In the genomic region with DNA sequence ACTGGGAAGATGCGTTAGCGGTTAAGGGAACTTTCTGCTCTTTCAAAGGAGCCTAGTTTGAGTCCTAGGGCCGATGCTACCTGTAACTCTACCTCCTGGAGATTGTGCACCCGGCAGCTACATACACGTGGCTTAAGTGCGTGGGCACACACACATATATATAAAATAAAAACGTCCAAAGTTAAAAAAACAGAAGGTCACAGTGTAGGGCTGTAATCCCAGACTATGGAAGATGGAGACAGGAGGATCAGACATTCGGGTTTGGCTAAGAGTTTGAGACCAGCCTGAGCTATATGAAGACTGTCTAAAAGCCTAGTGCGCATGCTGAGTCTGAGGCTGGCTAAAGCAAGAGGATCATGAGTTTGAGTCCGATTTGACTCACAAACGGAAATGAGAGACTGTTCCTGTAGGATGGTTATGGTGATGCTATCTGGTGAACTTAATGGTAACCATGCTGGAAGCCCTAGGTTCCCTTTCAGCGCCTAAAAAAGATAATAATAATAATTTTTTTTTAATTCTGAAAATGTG, we compare ENCODE assay signal across 7 mouse cellular contexts. TPM values are rescaled to one million over a fixed set of nuclear protein-coding genes. Genes with fewer than 3 reads are reported as not detected.
DNase-seq lines count a peak whose midpoint lies in the region; ATAC-seq and TF ChIP-seq lines count a peak whose summit lies in the region.

No protein-coding gene starts in this region.

- WGBS in thymus, adult 2 months: 22% methylated on average over 12 of the region's 12 CpGs
- WGBS in forebrain, embryonic 11.5 days: 12% methylated on average over 12 of the region's 12 CpGs
- WGBS in liver, embryonic 13.5 days (ENCODE audit: insufficient replicate concordance): 14% methylated on average over 12 of the region's 12 CpGs

- peak overlapping the region; percentile 21; the same call in 1 of the 2 replicates for H3K27ac ChIP-seq in thymus, adult 2 months (ENCODE audit: control insufficient read depth, insufficient read depth, low read length)
- peak overlapping the region; percentile 89 for H3K27ac ChIP-seq in forebrain, embryonic 11.5 days (ENCODE audit: low read depth, low read length)
- H3K27ac ChIP-seq in liver, embryonic 13.5 days: peak overlapping the region; percentile 90

- no peaks in the 10 kb centered on the region for H3K27me3 ChIP-seq in thymus, adult 2 months (ENCODE audit: control insufficient read depth, insufficient read depth, low read length)
- no peaks in the 10 kb centered on the region for H3K27me3 ChIP-seq in forebrain, embryonic 11.5 days (ENCODE audit: control insufficient read depth, insufficient read depth, low read length)
- H3K27me3 ChIP-seq in liver, embryonic 13.5 days: no peaks in the 10 kb centered on the region

- no peak for TF ChIP-seq POLR2A in thymus, adult 2 months (IDR thresholded peaks at IDR 0.05; ENCODE audit: control insufficient read depth, extremely low read depth, insufficient read depth, low read length, poor library complexity)

- peak overlapping the region; percentile 53 for H3K9ac ChIP-seq in forebrain, embryonic 11.5 days (ENCODE audit: low read length)
- H3K9ac ChIP-seq in liver, embryonic 13.5 days: peak overlapping the region; percentile 73

- peak overlapping the region; percentile 83 for H3K4me2 ChIP-seq in forebrain, embryonic 11.5 days (ENCODE audit: low read depth, low read length, severe bottlenecking)
- H3K4me2 ChIP-seq in liver, embryonic 13.5 days: peak overlapping the region; percentile 93

- peaks cover 6% of the 10 kb centered on the region for H3K4me1 ChIP-seq in thymus, adult 2 months (replicated peaks; ENCODE audit: control insufficient read depth, insufficient read depth, low read length)
- H3K4me1 ChIP-seq in forebrain, embryonic 11.5 days (replicated peaks; ENCODE audit: control insufficient read depth, insufficient read depth, low read length): peaks cover 7% of the 10 kb centered on the region; the same call in 1 of the 2 replicates
- H3K4me1 ChIP-seq in liver, embryonic 13.5 days (replicated peaks): peaks cover 42% of the 10 kb centered on the region

- H3K4me3 ChIP-seq in thymus, adult 2 months (ENCODE audit: control insufficient read depth, insufficient read depth, low read length): peak overlapping the region; percentile 49
- peak overlapping the region; percentile 97 for H3K4me3 ChIP-seq in forebrain, embryonic 11.5 days (ENCODE audit: low read depth, low read length)
- H3K4me3 ChIP-seq in liver, embryonic 13.5 days (replicated peaks): peak overlapping the region; percentile 94

- no peak for DNase-seq in thymus, adult 2 months
- no peak for DNase-seq in thymus, postnatal 25 days
- DNase-seq in forebrain, embryonic 11.5 days (ENCODE audit: low spot score): no peak
- no peak for DNase-seq in liver, embryonic 13.5 days
- no peak for DNase-seq in Muller cell, postnatal 12 days (ENCODE audit: inconsistent ontology term)
- DNase-seq in cerebellum, postnatal 10 days: no peak
- no peak for DNase-seq in adrenal gland, adult 2 months

- ATAC-seq in forebrain, embryonic 11.5 days (replicated peaks; ENCODE audit: low FRiP score): no peak
- ATAC-seq in liver, embryonic 13.5 days (ENCODE audit: low read depth): no peak

- TF ChIP-seq CTCF in thymus, adult 2 months (IDR thresholded peaks at IDR 0.05; ENCODE audit: borderline replicate concordance, control insufficient read depth, extremely low read depth, insufficient read depth, low read length, poor library complexity): no peak

- no peaks in the 10 kb centered on the region for H3K9me3 ChIP-seq in forebrain, embryonic 11.5 days (ENCODE audit: control insufficient read depth, low read length)
- H3K9me3 ChIP-seq in liver, embryonic 13.5 days (replicated peaks): no peaks in the 10 kb centered on the region

- peaks cover 10% of the 10 kb centered on the region for H3K36me3 ChIP-seq in thymus, adult 2 months (ENCODE audit: control insufficient read depth, insufficient read depth, low read length)
- peaks cover 4% of the 10 kb centered on the region; the same call in 1 of the 2 replicates for H3K36me3 ChIP-seq in forebrain, embryonic 11.5 days (ENCODE audit: control insufficient read depth, insufficient read depth, low read length)
- peaks cover 32% of the 10 kb centered on the region for H3K36me3 ChIP-seq in liver, embryonic 13.5 days

RNA-seq across cellular contexts. Expression of a gene that starts 0.7 kb away (rescaled TPM):
- polyA plus RNA-seq in thymus, adult 2 months (2012; rRNA removed): 29.1 and 33.6 TPM in 2 replicates
- 64.9 and 69.6 TPM in 2 replicates for polyA plus RNA-seq in forebrain, embryonic 11.5 days (2014; fragmentation: Nextera tagmentation; extraction: Ambion mirVana)
- polyA plus RNA-seq in liver, embryonic 13.5 days (2015; fragmentation: Nextera tagmentation; extraction: Ambion mirVana): 82.4 and 85.0 TPM in 2 replicates
- total RNA-seq in adrenal gland, adult 2 months (2021): 10 to 100 TPM; 31.2 to 46.1 TPM
- 10.1 and 12.3 TPM in 2 replicates for polyA plus RNA-seq in adrenal gland, adult 2 months (2012; rRNA removed)

RNA-seq across cellular contexts. Expression of a gene that starts 0.9 kb away (rescaled TPM):
- polyA plus RNA-seq in thymus, adult 2 months (2012; rRNA removed): 90.8 and 93.2 TPM in 2 replicates
- polyA plus RNA-seq in forebrain, embryonic 11.5 days (2014; fragmentation: Nextera tagmentation; extraction: Ambion mirVana): 54.4 and 67.3 TPM in 2 replicates
- 22.7 and 23.2 TPM in 2 replicates for polyA plus RNA-seq in liver, embryonic 13.5 days (2015; fragmentation: Nextera tagmentation; extraction: Ambion mirVana)
- total RNA-seq in adrenal gland, adult 2 months (2021): 10 to 100 TPM; 56.7 to 69.6 TPM
- polyA plus RNA-seq in adrenal gland, adult 2 months (2012; rRNA removed): 120 and 125 TPM in 2 replicates

RNA-seq across cellular contexts. Expression of a gene that starts 6.8 kb away (rescaled TPM):
- 44.5 and 54.1 TPM in 2 replicates for polyA plus RNA-seq in thymus, adult 2 months (2012; rRNA removed)
- polyA plus RNA-seq in forebrain, embryonic 11.5 days (2014; fragmentation: Nextera tagmentation; extraction: Ambion mirVana): 399 and 410 TPM in 2 replicates
- 116 and 131 TPM in 2 replicates for polyA plus RNA-seq in liver, embryonic 13.5 days (2015; fragmentation: Nextera tagmentation; extraction: Ambion mirVana)
- 10 to 100 TPM; 54.7 to 80.9 TPM for total RNA-seq in adrenal gland, adult 2 months (2021)
- 20.9 and 27.1 TPM in 2 replicates for polyA plus RNA-seq in adrenal gland, adult 2 months (2012; rRNA removed)

RNA-seq across cellular contexts. Expression of a gene that starts 6.9 kb away (rescaled TPM):
- 131 and 143 TPM in 2 replicates for polyA plus RNA-seq in thymus, adult 2 months (2012; rRNA removed)
- 158 and 179 TPM in 2 replicates for polyA plus RNA-seq in forebrain, embryonic 11.5 days (2014; fragmentation: Nextera tagmentation; extraction: Ambion mirVana)
- polyA plus RNA-seq in liver, embryonic 13.5 days (2015; fragmentation: Nextera tagmentation; extraction: Ambion mirVana): 64.9 and 66.3 TPM in 2 replicates
- 10 to 100 TPM; 37.7 to 45.0 TPM for total RNA-seq in adrenal gland, adult 2 months (2021)
- 149 and 171 TPM in 2 replicates for polyA plus RNA-seq in adrenal gland, adult 2 months (2012; rRNA removed)

RNA-seq across cellular contexts. Expression of a gene that starts 12.8 kb away (rescaled TPM):
- polyA plus RNA-seq in thymus, adult 2 months (2012; rRNA removed): 20.1 and 27.8 TPM in 2 replicates
- not detected in 2 replicates for polyA plus RNA-seq in forebrain, embryonic 11.5 days (2014; fragmentation: Nextera tagmentation; extraction: Ambion mirVana)
- not detected in 2 replicates for polyA plus RNA-seq in liver, embryonic 13.5 days (2015; fragmentation: Nextera tagmentation; extraction: Ambion mirVana)
- total RNA-seq in adrenal gland, adult 2 months (2021): 10 to 100 TPM; 45.4 to 64.1 TPM
- 2.9 and 4.5 TPM in 2 replicates for polyA plus RNA-seq in adrenal gland, adult 2 months (2012; rRNA removed)

Comparison
In these comparisons a context has a peak if more than half of its experiments do, and no peak if none do; other contexts are left out.
1. H3K27ac ChIP-seq: peak in every context shown above with its lines; median percentile 90 in liver, embryonic 13.5 days; 89 in forebrain, embryonic 11.5 days; 21 in thymus, adult 2 months.